Mouse (Mus musculus): ENCODE data around the gene Rinl.

DNA sequence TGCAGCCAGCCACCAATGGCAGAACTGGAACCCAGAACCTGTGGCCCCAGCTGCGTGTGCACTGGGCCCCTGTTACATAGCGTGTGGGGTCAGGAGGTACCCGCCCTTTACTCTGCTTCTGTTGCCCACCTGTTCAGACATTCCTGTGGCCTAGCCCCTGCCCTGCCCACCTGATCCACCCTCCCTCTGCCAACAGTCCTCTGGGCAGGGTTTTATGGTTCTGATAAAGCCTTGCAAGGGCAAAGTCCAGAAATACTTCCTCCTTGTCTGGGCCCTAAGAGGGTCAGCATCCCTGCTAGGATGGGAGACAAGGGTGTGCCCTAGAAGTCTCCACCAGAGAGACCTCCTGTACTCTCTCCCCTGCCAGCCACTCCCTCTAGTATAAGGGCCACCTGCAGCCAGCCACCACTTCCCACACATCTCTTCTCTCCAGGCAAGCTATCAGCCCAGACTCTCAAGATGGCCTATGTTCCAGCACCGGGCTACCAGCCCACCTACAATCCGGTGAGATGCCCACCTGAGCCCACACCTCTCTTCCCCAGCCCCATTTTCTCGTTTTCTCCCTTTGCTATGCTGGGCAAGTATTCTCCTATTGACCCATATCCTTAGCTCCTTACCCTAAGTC, 45.1 kb downstream of the Rinl start, which contains the start of gene Lgals4:
- TF ChIP-seq MAX (IDR thresholded peaks at IDR 0.05) (no peak), CTCF (IDR thresholded peaks at IDR 0.05; ENCODE audit: control insufficient read depth, insufficient read depth, insufficient read length) (no peak), USF1 (IDR thresholded peaks at IDR 0.05; ENCODE audit: low read depth) (no peak), MYOD1 (IDR thresholded peaks at IDR 0.05; ENCODE audit: control insufficient read depth, insufficient read length, low read depth) (no peak), FOSL1 (IDR thresholded peaks at IDR 0.05; ENCODE audit: insufficient read depth, low read length, poor library complexity, severe bottlenecking) (no peak), CEBPB (IDR thresholded peaks at IDR 0.05; ENCODE audit: low read depth) (no peak), MYOG (IDR thresholded peaks at IDR 0.05; ENCODE audit: control insufficient read depth, extremely low read depth, insufficient read length) (no peak)

Data from C2C12 (cell line).